Mouse (Mus musculus) adrenal gland, postnatal 14 days (tissue): ENCODE measurements at regions not wholly inside any gene's neighbourhood (a gene's known extent, or its start where the extent isn't known, plus 50 kb on each side); places are given as distances from the start of the nearest gene placed in this dataset.
A peak's percentile ranks its signal among the peaks of the same experiment; 100 is the strongest.

Experiments
- DNase-seq: peaks from one replicate; pipeline ENCODE4 v3.0.0; 2021; ENCODE audit warnings: mixed read lengths

DNA sequence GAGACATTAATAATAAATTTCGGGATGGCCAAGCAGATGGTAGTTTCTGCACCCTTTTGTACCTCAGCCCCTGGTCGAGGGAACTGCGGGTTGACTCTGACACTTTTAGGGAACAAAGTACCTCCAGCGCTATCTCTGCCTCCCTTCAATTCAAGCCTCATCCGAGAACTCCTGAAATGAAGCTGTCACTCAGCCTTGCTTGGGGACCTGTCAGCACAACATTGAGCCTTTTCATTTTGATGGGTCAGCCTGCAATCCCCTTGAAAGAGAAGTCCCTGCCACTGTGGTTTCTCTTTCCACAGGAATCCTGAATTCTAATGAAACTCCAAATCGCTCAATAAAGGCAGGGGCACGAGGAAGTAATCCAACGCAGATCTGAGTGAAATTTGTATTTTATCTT is 257.5 kb downstream of the Nr2f2 start:
- DNase-seq: no peak

DNA sequence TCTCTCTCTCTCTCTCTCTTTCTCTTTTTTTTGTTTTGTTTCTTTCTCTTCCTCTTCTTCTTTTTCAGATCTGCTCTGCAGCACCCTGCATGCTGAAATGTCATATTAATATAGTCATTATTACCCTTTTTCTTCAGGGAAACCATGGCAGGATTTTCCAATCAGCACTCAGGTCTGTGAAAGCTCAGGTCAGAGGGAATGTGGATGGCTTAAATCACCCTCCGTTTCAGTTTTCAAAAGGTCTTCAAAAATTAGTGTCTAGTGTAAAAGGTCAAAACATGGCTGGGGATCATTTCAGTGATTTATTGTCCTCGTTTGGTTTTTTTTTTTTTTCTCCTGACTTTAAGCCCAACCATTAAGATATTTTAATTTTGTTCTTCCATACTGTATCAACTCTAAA is 261.5 kb downstream of the Nr2f2 start:
- DNase-seq: no peak

GRCm38 (mm10) chr7:70104486-70104885 is 262.0 kb downstream of the Nr2f2 start:
- DNase-seq: no peak

- DNase-seq: no peak
Measured at GRCm38 (mm10) chr7:70103680-70104079, 262.9 kb downstream of the Nr2f2 start.

DNA sequence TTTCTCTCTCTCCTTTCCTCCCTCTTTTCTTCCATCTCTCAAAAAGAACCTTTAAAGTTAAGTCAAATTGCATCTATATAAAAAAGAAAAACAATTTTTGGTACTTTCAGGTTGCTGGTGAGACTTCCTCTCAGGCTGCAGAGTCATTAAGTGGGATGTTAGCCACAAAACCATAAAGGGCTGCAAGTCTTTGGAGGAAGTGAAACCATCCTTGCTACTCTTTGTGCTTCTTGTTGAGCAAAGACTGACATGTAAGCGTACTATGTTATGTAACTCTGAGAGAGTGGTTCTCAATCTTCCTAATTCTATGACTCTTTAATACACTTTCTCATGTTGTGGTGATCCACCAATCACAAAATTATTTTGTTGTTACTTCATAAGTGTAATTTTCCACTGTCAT is 267.5 kb downstream of the Nr2f2 start:
- DNase-seq: no peak

DNA sequence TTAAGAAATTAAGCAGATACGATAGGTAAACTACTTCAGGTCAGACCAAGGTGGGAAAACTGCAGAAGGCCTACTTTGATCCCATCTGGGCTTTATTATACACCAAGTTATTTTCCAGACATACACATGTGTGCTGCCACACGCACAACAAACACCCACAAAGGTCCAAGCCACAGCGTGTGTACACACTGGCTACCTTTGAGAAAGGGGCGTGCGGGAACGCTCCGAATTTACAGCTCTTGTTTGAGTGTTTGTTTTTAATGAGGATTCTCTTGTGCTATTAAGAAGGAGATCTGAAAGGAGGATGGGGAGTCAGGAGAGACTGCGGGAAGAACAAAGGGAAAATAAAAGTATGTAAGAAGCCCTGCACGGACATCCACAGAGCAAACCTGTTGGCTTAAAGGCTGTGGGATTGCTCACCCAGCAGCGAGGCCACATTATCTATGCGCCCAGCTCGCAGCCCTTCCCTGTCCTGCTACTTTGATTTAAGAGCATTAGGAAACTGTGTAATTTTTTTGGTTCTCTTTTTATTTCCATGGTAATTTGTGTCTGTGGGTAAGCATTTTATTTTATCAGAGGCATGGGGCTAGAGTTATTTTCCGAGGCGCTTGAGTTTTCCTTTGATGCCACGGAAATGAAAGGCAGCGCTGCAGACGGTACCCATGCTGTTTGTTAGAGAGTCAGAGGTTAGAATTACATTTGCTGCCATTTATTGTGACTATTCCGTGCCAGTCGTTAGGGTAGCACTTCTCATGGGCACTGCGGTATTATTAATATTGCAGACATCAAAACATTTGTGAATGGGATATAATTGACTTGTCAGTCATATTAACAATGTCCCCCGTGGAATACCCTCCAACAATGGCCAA is 272.4 kb downstream of the Nr2f2 start:
- DNase-seq: no peak

- no peak for DNase-seq
Measured at GRCm38 (mm10) chr7:70092089-70092488, 274.4 kb downstream of the Nr2f2 start.

- DNase-seq: no peak
Measured at GRCm38 (mm10) chr7:70089121-70089520, 277.4 kb downstream of the Nr2f2 start.

DNA sequence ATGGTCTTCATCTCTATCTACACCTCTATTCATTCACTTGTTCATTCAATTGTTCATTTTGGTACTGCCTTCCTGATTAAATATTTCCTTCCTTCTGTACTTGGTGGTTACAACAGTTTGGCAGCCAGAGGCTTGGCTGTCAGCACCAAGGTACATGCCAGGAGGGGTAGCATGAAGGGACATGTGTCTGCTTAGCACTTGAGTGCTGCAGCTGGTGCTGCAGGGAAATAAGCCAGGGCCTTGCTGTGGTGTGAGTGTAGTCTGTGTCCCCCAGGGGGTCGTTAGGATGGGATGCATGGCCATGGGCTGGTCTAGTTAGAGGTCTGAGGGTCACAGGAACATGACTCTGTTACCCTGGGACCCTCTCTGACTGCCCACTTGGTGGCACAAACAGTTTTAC is 296.9 kb downstream of the Nr2f2 start:
- peak; percentile 5 for DNase-seq

DNA sequence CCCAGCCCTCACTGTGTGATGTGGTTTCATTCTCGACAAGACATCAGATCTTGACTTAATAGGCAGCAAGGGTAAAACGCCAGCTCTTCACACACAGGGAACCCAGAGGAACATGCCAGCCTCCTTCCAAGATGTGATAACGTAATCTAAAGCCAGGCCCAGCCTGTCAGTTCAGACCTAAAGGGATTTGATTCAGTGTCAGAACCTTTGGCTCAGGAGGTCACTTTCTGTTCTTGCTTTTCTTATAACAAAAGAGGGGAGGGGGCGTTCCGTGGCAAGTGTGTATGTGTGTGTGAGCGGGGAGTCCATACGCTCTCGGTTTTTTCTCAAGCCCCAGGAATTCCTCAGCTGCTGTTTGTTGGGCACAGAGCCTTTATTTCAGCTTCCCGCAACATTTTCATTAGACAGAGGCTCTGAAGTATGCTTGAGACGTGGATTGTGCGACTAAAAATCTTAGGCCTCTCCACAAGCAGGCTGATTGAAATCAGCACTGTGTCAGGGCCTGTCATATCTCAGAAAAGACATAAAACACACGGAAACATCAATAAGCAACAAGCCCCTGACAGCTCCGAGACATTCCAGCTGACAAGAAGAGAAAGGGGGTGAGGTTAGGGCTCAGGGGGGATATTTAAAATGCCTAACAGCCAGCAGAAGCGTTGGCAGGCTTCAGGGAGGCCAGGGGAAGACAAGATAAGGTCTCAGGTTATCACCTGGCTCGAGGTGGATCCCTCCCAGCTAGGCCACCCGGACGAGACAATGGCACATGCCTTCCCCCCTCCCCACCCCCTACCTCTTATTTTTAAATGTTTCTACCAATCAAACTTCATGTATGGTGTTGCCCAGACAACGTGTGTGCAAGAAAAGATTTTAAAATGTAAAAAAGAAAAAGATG is 298.5 kb downstream of the Nr2f2 start:
- DNase-seq: no peak

DNA sequence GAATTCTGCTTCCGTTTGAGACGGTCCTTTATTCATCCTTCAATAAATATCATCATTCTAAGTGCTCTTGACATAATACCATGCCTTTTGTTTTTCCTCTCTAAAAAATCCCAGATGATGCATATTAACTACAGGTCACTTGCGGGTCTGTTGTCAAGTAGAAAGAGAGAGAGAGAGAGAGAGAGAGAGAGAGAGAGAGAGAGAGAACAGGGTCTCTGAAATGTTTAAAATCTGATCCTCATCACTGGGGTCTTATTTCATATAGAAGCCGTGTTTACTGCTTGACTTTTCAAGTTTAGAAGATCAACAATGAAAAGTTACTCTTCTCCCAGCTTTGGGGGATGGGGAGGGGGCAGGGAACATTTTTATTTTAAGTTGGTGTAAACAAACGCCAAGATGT is 299.5 kb downstream of the Nr2f2 start:
- no peak for DNase-seq

- DNase-seq: no peak
Measured at GRCm38 (mm10) chr7:70066448-70066847, 300.1 kb downstream of the Nr2f2 start.

DNA sequence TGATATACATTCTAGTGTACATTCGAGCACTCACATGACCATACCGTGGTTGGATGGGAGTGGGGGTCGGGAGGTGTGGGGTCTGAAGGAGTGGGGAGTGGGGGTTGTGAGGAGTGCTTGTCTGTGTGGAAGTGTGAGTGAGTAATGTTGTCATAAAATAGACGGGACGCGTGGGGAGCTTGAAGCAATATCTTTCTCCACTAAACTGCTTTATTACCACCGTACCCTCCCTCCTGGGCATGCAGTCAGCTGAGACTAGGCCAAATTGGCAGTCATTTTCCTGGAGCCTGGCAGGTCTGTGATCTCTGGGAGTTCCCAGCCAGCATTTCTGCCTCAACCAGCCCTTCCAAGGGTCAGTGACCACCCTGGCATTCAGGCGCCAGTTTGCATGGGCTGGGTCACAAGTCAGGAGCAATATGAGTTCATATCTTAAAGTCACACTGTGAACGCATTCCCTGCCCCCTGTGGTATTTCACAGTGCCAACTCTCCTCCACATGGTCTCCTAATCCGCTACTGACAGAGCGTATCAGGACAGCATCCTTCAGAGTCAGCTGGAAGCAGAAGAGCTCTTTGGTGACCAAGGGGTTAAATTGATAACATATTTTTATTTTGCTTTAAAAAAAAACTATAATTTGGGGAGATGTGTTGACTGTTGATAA is 300.9 kb downstream of the Nr2f2 start:
- DNase-seq: peak; percentile 48

DNA sequence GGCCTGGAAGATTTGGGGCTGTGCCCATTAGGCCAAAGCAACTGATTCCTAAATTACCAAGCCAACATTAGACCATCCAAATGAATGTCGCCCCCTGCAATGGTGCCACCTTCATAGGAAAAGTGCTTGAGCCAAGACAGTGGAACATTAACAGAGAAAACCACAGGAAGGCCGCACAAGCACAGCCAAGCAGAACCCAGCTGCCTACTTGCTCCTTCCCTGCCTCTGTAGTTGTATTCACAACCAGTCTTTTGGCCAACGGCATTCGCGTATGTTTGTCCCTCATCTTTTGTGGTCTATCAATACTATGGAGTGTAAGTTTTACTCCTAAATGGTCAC is 319.2 kb downstream of the Nr2f2 start:
- peak; percentile 10 for DNase-seq

- no peak for DNase-seq
Measured at GRCm38 (mm10) chr7:70046691-70047414, 319.7 kb downstream of the Nr2f2 start.

- DNase-seq: no peak
Measured at GRCm38 (mm10) chr7:70037011-70037410, 329.5 kb downstream of the Nr2f2 start.

DNA sequence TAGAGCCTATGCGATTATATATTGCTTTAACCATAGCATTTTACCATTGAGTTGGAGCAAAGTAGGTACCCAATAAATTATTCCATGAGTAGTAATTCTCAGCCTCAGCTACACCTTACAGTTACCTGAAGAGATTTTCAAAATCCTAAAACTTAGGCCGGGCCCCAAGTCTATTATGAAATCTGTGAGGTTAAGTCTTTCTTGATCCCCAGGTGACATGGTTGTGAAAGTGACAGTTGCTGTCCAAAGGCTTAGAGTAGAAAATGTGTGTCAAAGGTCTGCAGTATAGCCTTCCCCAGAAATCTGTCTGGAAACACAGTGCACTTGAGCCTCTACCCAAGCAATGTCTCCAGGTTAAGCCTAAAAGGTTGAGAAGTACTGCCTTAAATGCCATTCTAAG is 333.7 kb downstream of the Nr2f2 start:
- peak; percentile 8 for DNase-seq

GRCm38 (mm10) chr7:70029311-70029710 is 337.2 kb downstream of the Nr2f2 start:
- DNase-seq: no peak

- no peak for DNase-seq
Measured at GRCm38 (mm10) chr7:70025527-70025926, 341.0 kb downstream of the Nr2f2 start.

GRCm38 (mm10) chr7:70016611-70017010 is 349.9 kb downstream of the Nr2f2 start:
- no peak for DNase-seq

- no peak for DNase-seq
Measured at GRCm38 (mm10) chr7:70003200-70003986, 363.1 kb downstream of the Nr2f2 start.
